Mouse (Mus musculus) MEL (cell line): Measurements from ENCODE around the gene Fance.

Experiments used
- CTCF ChIP-seq, 3 experiments: IDR thresholded peaks in 2 of 3; conservative IDR thresholded peaks in 1 of 3; 2 replicates each; pipeline ENCODE4 v1.5.1; 2011 to 2012; ENCODE audit warnings: low read length in 3 of 3, low read depth in 2 of 3, mild to moderate bottlenecking in 2 of 3, improper control_type of control experiment in 1 of 3, inconsistent platforms in 1 of 3, mixed read lengths in 1 of 3, moderate library complexity in 1 of 3; ENCODE audit not compliant: control insufficient read depth in 1 of 3, insufficient read depth in 1 of 3, poor library complexity in 1 of 3, severe bottlenecking in 1 of 3
- EP300 ChIP-seq, 2 experiments: IDR thresholded peaks; 2 replicates each; pipeline ENCODE4 v1.6.1; 2011; ENCODE audit warnings: improper control_type of control experiment in 2 of 2, low read length in 2 of 2, low read depth in 1 of 2, mild to moderate bottlenecking in 1 of 2
- ETS1 ChIP-seq: IDR thresholded peaks from 2 replicates; pipeline ENCODE4 v1.6.1; 2012; ENCODE audit warnings: low read depth, mild to moderate bottlenecking, inconsistent platforms, low read length, improper control_type of control experiment, moderate library complexity
- HCFC1 ChIP-seq: IDR thresholded peaks from 2 replicates; pipeline ENCODE4 v1.6.1; 2012; ENCODE audit warnings: low read depth, mild to moderate bottlenecking, inconsistent platforms, low read length, improper control_type of control experiment, moderate library complexity
- POLR2A ChIP-seq, 2 experiments: IDR thresholded peaks; 2 replicates each; pipeline ENCODE4 v1.6.1; 2011 to 2012; ENCODE audit warnings: low read length in 2 of 2, mild to moderate bottlenecking in 2 of 2, control low read depth in 1 of 2, improper control_type of control experiment in 1 of 2, low read depth in 1 of 2, moderate library complexity in 1 of 2; ENCODE audit not compliant: control insufficient read depth in 1 of 2, insufficient read depth in 1 of 2, poor library complexity in 1 of 2
- RAD21 ChIP-seq: IDR thresholded peaks from 2 replicates; pipeline ENCODE4 v1.6.1; 2011; ENCODE audit warnings: mild to moderate bottlenecking, low read depth, low read length, improper control_type of control experiment
- SMC3 ChIP-seq: IDR thresholded peaks from 2 replicates; pipeline ENCODE4 v1.6.1; 2011; ENCODE audit warnings: low read depth, low read length, improper control_type of control experiment
- TBP ChIP-seq: IDR thresholded peaks from 2 replicates; pipeline ENCODE4 v1.8.0; 2011; ENCODE audit warnings: low read depth, low read length, improper control_type of control experiment
- USF2 ChIP-seq, 2 experiments: IDR thresholded peaks; 2 replicates each; pipeline ENCODE4 v1.6.1; 2011 to 2012; ENCODE audit warnings: improper control_type of control experiment in 2 of 2, low read length in 2 of 2, borderline replicate concordance in 1 of 2, inconsistent platforms in 1 of 2, low read depth in 1 of 2, mild to moderate bottlenecking in 1 of 2; ENCODE audit not compliant: insufficient read depth in 1 of 2
- ZC3H11A ChIP-seq: IDR thresholded peaks from 2 replicates; pipeline ENCODE4 v1.6.1; 2012; ENCODE audit warnings: low read depth, mild to moderate bottlenecking, inconsistent platforms, low read length, improper control_type of control experiment
- ZMIZ1 ChIP-seq: IDR thresholded peaks from 2 replicates; pipeline ENCODE4 v1.6.1; 2012; ENCODE audit warnings: low read depth, mild to moderate bottlenecking, inconsistent platforms, low read length, improper control_type of control experiment, moderate library complexity

DNA sequence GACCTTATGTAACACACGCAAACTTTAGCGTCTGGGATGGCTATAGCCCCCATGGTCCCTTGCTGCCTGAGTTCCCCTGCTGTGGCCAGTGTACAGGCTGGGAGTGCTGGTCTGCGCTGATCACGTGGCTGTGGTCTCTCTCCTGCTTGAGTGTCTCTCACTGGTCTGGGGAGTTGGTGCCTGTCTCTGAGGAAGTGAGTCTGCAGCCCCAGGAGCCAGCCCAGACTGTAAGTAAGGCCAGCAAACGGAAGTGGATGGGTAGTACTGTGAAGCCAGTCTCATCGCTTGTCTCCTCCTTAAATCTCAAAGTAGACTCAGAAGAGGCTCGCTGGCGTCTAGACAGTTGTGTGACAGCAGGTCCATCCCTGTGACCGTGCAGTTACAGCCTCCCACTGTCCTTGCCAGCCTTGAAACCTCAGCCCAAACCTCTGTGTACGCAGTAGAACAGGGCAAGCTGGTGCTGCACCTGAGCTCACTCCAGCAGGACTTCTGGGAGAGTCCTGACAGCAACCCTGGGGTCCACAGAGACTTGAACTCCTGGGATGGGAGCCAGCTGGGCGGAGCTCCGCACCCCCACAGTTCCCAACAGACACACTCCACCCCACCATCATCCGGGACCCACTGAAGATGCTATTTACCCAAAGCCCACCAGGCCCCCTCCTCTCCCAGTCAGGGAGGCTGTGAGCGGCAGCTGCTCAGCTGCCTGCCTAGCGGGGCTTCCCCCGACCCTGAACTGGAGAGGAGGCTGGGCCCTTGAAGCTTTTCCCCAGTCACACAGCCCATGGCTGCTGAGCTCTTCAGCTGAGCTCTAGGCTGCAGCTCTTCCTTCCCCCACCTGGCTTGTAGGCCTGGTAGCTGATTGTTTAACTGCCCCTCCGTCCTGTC is 18.6 kb upstream of the Fance start:
- TF ChIP-seq SMC3 (no peak), CTCF (IDR thresholded peaks at IDR 0.05 in 2 of 3, conservative IDR thresholded peaks at IDR 0.05 in 1 of 3; ENCODE audit: control insufficient read depth in 1 of 3, insufficient read depth in 1 of 3, low read depth in 2 of 3, low read length in 3 of 3, poor library complexity in 1 of 3, severe bottlenecking in 1 of 3) (no peak), EP300 (IDR thresholded peaks at IDR 0.05; ENCODE audit: low read depth in 1 of 2, low read length in 2 of 2) (no peak), ZMIZ1 (no peak), POLR2A (IDR thresholded peaks at IDR 0.05; ENCODE audit: control insufficient read depth in 1 of 2, insufficient read depth in 1 of 2, low read depth in 1 of 2, low read length in 2 of 2, poor library complexity in 1 of 2) (no peak), TBP (no peak), RAD21 (no peak), ETS1 (no peak), USF2 (IDR thresholded peaks at IDR 0.05; ENCODE audit: borderline replicate concordance in 1 of 2, insufficient read depth in 1 of 2, low read depth in 1 of 2, low read length in 2 of 2) (no peak), HCFC1 (no peak), ZC3H11A (no peak)
